Mouse (Mus musculus): Measurements from ENCODE around the gene Ints3.

Gene Ints3

DNA sequence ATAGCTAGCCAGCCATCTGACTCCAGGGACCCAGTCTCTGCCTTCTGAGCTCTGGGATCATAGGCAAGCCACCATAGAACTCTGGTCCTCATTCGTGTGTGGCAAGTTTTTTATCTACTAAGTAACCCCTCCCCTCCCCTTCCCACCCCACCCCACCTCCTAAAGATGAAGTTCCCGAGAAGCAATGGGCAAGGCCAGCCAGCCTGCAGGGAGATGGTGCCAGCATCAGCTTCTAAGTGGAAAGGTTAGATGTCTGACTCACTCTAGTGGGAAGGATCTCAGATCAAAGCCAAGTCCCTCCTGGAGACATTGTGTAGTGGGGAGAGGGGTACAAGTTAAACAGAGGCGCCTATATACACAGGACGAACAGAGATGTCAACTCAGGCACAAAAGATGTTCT lies 42.4 kb downstream of the Ints3 start:
- DNase-seq (ENCODE audit: extremely low spot score): no peak

DNA sequence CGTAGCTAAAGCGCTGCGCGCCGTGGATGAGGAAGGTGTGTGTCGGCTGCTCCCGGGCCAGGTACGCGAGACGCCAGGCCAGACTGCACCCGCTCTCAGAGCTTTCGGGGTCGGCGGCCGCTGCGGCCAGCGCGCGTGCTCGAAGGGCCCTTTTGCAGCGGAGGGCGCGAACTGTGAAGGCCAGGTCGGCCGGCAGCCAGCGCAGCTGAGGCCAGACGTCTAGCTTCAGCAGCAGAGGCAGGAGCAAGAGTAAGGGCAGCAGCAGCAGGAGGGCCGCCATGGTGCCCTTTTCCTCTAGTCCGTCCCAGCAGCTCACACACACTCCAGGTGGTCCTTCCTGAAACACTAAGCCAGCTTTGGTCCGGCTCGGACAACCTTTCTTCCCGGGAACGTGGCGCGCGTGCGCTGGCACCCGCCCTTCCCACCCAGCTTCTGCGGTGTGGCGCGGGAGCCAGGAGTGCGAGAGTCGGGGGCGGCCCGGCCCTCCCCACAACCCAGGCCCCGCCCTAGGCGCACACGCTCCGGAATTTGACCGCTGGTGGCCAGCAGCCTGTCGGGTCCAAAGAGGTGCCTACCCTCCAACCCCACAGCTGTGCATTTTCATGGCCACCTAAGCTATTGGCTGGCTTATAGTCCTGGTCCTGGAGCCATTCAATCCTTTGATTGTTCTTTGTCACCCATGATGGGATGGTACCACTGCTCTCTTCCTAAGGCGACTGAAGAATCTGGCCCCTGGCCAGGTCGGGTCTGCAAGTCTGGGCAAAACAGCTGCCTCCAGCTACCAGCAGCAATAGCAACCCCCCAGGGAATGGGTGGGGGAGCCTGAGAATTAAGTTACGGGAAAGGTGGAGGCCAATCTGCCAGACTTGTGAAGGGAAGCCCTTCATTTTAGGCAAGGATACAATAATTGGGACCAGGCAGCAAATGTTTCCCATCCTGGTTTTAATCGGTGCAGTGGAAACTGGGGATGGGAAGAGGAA lies 43.6 kb downstream of the Ints3 start, which contains the start of gene Slc27a3:
TSS of gene Slc27a3 (minus strand) at position 428 of the 980 bp plus-strand sequence.
- DNase-seq (ENCODE audit: extremely low spot score): peak; percentile 82

DNA sequence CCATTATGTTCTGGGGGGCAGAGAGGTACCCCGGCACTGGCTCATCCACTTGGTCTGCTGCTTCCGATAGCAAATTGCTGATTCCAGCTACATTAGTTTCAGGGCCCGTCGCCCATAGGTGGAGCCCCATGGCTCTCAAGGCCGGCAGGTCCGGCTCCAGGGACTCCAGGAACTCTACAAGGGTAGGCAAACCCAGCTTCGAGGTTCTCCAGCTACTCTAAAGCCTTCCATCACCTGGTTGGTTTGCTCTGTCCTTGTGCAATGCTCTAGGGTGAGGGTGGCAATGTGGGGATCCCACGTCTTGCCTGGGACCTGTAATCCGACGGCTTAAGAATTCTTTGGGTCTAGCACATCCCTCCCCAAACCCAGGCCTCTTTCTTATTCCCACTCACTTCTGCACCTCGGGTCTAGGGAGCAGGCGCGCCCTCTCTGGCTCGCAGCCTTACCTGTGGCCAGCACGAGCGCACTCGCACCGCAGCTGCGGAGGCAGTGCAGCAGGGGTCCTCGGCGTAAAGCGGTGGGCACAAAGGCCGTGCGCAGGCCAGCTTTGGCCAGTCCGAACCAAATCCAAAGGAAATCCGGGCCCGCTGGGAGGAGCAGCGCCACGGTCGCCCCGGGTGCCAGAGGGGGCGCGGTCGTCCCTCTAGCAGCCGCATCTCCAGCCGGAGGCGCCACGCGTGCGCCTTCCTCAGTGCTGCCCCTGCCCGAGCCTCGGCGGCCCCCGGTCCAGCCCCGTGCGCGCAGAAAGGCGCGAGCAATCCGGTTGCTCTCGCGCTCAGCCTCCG lies 44.5 kb downstream of the Ints3 start:
- DNase-seq (ENCODE audit: extremely low spot score): peak; percentile 82

DNA sequence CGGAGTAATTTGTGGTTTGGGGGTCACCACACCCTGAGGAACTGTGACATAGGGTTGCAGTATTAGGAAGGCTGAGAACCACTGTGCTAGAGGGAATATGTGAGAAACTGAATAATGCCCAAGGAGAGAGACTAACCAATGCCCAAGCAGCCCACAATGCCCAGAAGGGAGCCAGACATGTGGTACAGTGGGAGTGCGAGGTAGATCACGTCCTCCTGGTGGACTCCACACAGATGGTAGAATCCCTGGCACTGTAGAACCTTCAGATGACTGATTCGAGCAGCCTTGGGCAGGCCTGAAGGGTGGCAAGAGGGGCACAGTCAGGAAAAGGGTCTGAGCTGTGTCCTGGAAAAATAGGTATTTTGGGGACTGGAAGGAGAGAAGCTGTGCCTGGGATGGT lies 45.2 kb downstream of the Ints3 start:
- DNase-seq (ENCODE audit: extremely low spot score): no peak

DNA sequence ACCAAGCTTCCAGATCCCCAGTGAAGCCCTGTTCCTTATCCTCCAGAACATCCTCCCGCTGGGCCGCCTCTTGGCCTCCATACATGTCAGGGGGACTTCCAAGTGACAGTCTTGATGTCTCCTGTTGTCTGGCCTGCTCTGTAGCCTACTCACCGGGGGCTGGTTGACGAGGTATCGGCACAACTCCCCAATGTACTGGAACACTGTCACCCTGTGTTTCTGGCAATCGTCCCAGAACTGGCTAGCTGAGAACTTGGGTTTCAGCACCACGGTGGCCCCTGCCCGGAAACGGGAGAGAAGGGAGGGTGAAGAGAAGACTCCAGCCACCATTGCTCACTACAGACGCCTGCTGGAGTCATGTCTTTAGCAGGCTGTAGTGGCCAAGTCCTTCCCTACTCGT lies 45.9 kb downstream of the Ints3 start:
- DNase-seq (ENCODE audit: extremely low spot score): no peak

DNA sequence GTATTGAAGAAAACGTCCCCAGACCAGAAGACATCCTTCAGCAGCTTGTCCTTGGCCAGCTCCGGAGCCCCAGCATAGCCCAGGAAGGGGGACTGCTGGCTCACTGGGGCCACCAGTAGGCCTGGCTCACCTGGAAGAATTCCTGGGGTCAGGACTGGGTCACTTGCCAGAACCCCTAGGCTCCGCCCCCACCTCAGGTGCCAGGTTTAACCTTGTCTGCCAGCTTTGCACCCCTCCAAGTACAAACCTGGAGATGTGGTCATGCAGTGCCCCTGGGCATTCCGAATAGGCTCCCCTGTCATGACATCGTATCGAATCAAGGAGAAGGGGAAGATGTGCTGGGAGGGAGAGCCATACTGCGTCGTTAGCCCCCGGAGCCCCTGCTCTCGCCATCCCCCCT lies 46.6 kb downstream of the Ints3 start:
- DNase-seq (ENCODE audit: extremely low spot score): no peak

DNA sequence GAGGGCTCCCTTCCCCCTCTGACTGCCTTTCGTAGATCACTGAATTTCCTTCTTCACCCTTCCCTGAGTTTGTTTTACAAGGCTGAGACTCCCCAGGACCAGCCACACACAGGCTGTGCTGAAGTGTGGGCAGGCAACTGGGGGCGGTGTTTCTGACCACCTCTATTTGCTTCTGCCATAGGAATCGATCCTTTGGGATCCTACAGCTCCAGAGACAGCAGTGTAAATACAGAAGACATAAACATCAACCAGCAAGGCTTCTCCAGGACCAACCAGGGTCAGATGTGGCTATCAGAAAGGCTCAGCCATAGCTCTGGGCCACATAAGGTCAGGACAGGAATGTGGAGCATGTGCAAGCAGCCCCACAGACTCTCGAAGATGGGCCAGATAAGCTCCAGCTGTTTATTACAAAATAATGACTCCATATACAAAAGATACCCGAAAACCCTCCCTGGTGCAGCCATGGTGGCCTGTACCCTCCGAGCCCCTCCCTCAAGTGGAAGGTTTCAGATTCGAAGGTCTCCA lies 48.5 kb downstream of the Ints3 start:
- no peak for DNase-seq (ENCODE audit: extremely low spot score)

DNA sequence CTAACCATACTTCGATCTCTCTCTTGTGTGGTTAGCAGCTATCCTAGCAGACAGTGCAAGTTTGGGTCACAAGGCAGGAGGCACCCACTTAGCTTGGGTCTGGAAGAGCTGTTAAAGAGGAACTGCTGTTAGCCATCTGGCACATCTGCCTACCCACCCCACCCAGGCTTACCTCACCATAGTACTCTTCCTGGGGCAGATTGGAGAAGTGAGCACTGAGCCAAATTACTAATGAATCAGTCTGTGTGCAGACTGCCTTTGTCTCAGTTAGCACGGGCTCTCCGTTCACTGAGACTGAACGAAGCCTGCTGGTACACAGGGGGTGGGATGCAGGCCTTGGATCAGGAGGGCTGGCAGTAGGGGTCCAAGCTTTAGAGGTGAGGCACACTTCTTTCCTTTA lies 49.7 kb downstream of the Ints3 start:
- DNase-seq (ENCODE audit: extremely low spot score): no peak

DNA sequence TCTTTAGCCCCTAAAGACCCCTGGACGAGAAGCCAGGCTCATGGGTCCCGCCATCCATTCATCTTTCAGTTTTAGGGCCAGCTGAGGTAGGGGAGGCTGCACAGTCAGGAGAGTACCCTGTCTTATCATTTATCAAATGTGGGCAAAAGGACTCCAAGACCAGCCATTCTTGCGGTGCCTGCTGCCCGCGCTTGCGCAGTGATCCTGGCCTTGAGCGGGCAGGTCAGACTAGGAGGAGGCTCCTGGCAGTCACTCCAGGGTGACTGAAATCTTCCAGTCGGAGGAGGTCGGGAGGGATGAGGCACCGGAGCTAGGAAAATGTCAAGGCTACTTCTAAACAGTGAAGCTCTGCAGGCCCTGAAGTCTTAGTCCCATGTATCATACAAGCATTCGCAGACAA lies 51.7 kb downstream of the Ints3 start:
- no peak for DNase-seq (ENCODE audit: extremely low spot score)

DNA sequence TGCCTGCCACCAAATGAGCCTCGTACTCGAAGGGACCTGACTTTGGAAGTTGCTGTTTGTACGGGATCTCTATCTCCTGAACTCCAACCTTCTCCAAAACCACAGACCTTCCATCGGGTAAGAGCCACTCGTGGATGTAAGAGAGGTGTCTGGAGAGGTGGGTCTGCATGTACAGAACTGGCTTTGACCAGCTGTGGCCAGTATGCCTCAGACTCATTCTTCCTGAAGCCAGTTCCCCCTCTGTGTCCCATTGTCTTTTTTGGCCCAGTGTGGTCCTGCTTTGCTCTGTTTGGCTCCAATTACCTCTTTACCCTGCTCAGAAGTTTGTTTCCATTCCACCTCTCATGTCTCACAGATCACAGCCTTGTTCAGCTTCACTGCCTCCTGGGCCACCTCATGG lies 54.9 kb downstream of the Ints3 start:
- no peak for DNase-seq (ENCODE audit: extremely low spot score)

DNA sequence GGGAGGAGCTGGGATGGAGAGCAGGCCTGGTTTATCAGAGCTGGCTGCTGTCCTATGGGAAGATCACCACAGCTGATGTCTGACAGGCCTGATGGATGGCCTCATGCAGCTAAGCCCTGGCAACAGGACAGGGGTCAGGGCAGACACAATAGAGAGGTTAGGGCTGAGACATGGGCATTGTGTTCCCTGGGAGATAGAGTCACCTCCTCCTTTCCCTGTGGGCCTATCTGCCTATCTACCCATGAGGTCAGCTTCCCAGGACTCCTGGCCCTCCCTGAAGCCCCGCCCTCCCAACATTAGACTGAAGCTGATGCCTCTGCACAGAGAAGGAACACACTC lies 57.2 kb downstream of the Ints3 start:
- DNase-seq (ENCODE audit: extremely low spot score): peak; percentile 79

DNA sequence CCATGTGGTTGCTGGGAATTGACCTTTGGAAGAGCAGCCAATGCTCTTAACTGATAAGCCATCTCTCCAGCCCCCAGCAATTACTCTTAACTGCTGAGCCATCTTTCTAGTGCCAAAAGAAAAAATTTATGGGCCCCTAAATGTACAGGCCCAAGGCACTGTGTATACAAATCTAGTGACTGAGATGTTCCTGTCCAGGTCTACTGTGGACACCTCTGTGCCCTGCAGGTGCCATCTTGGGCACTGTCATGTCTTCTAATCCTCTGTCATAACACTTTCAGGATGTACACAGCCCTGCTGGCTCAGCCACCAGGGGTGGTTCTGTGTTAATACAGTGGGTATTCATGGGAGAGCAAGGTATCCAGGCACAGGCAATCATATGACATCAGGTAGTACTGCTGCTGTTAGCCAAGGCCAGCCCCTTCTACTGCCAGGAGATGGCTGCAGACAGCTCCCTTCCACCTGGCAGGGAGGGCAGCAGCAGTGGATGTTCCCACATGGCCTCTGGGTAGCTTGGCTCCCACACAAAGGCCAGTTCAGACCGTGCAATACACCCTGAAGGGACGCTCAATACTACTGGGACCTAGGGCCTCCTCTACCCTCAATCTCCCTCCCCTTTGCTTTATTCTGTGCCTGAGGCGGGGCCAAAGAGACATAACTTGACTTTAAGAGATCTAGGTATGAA lies 57.7 kb downstream of the Ints3 start:
- DNase-seq (ENCODE audit: extremely low spot score): no peak

DNA sequence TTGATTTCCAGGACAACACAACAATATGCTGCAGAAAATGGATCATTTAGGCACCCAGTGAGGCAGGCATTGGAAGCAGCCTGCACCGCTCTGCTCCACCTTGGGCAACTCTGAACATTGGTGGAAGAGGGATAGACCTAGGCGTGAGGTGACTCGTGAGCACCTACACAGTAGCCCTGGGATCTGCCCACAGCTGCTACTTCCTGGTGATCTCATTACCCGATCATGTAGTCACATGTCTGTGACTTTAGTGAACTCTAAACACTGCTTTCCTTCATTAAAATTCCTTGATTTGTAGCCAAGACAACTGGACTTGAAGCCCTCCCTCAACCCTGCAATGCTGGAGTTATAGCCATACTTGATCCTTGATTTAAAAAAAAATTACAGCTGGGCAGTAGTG lies 59.1 kb downstream of the Ints3 start:
- DNase-seq (ENCODE audit: extremely low spot score): no peak

DNA sequence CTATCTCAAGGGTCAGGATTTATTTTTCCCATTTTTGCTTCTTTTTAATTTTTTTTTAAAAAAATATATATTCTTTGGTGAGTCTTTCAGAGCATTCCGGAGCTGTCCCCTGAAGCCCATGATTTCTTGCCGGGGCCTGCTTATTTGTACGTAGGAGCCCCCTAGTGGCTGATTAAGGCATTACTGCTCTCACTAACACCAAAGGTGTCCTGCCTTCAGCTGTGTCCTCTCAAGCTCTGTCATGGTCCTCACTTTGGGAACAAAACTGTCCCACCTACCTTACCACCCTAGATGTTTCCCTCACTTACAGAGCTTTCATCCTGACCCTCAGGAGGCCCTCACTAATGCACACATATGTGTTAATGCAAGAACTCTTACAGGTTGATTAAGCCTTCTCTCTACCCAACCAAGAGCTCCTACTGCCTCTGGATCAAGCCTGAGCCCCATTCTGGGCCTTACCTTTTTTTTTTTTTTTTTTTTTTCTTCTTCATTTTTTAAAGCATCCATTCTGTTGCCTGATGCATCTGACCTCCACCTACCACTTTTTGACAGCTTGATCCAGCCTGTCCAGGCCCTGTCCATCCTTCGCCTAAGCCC lies 59.9 kb downstream of the Ints3 start:
- DNase-seq (ENCODE audit: extremely low spot score): peak; percentile 81

DNA sequence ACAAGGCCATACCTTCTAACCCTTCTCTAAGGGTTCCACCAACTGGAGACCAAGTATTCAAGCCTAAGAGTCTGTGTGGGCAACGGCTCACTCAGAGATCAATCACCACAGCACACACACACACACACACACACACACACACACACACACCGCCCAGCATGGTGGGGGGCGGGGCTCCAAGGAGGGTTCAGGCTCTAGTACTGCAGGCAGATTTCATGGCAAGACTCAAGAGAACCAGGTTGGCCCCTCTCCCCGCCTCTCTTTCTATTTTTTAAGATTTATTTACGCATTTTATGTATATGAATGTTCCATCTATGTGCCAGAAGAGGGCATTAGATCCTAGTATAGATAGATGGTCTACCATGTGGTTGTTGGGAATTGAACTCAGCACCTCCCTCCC lies 60.6 kb downstream of the Ints3 start:
- DNase-seq (ENCODE audit: extremely low spot score): no peak

DNA sequence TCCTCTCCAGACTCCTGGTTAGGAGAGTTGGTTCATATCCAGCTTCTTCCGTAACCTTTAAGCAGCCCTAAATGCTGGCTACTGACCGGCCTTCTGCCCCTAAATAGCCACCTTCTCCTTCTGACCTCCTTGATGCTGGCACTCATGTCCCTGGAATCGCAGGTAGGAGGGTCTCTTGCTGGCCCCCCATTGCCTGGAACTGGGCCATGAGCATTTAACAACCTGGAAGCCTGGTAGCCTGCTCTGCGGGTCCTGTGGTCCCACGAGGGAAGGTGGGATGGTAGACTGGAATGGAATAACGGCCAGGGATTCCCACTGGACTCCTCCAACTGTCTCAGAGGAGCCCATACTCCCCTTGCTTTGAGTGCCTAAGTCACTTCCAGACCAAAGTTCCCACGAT lies 61.6 kb downstream of the Ints3 start:
- DNase-seq (ENCODE audit: extremely low spot score): no peak

DNA sequence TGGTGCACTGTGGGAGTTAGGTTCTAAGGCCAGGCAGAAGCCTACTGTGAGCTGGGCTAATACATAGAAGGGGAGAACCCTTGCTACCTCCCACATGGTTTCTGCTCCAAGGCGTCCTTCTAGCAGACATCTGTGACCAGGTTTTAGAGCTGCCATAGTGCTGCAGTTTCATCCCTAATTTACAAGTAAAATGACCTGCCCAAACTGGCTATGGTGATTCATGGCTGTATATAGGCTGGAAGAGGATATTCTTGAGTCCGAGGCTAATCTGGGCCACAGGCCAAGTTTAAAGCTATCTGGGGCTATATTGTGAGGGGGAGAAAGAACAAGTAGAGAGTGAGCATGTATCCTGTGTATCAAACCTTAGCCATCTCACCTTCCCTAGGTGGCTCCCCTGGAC lies 64.4 kb downstream of the Ints3 start:
- no peak for DNase-seq (ENCODE audit: extremely low spot score)

DNA sequence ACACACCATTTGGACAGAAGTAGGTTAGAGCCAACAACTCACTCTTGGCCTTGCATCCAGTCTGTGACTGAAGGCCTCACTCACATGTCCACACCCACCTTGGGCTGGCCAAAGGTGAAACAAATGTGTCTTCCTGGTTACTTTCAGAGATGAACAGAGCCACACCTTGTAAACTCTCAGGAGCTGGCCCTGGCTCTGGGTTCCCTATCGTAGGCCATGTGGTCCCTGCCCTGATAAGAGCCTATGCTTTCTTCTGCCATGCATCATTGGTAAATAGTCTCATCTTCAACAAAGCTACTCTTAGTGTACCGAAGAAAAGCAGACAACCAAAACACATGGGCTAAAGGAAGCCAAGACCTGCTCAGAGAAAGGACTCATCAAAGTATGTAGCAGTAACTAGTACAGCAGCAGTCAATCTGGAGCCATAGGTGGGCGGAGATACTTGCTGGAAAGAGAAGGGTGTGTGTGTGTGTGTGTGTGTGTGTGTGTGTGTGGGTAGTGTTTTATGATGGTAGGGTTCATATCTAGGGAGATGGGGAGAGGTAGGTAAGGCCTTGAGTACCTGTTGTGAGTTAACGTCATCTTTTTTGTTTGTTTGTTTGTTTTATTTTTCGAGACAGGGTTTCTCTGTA lies 66.3 kb downstream of the Ints3 start:
- no peak for DNase-seq (ENCODE audit: extremely low spot score)

DNA sequence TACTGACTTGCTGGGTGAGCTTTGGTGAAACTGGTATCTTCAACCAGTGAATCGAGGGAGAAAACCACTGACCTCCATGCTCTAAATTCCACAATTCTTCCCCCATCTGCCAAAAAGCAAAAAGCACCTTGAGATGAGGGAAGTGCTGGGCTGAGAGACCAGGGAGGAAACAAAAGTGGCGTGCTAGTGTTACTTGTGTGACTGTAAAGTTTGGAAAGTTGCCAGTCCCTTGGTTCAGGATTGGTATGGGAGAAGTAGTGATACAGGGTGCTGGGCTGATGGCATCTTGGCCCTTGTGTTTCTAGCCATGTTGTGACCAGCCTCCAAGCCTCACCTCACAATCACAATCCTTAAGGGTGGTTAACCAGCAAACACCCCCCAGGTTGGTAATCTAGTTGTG lies 71.1 kb downstream of the Ints3 start:
- no peak for DNase-seq (ENCODE audit: extremely low spot score)

DNA sequence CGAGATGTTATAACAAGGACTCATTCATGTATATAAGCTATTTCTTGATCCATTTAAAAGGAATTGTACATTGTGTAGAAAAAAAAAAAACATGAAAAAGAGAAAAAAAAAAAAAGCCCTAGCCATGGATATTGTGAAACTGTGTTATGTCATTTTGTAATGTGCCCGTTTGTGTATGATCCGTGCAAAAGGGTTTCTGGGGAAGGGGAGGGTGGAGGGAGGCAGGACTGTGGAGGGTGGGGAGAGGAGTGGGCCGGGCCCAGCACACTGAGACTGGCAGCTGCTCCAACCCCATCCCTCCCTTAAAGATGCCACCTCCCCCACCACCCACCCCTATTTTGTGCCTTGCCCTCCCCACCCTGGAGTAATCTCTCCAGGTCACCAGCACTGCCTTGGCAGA lies 71.9 kb downstream of the Ints3 start:
- no peak for DNase-seq (ENCODE audit: extremely low spot score)

DNA sequence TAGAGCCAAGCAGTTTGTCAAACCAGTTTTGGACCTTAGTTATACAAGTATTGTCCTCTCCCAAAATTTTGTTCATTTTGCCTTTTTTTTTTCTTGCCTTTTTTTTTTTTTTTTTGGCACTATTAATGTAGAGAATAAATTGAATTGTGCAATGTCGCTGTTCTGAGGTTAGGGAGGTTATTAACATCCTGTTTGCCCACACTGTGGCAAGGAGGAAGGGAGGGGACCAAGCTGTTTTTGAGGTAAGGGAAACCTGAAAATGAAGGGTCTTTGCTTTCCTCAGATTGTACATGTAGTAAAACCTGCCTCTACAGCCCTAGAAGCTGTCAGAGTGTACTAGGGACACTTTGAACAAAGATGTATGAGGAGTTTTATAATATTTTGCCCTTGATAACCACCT lies 74.2 kb downstream of the Ints3 start:
- no peak for DNase-seq (ENCODE audit: extremely low spot score)
